Comparison of ENCODE assay signal across 25 mouse cellular contexts in the genomic region with DNA sequence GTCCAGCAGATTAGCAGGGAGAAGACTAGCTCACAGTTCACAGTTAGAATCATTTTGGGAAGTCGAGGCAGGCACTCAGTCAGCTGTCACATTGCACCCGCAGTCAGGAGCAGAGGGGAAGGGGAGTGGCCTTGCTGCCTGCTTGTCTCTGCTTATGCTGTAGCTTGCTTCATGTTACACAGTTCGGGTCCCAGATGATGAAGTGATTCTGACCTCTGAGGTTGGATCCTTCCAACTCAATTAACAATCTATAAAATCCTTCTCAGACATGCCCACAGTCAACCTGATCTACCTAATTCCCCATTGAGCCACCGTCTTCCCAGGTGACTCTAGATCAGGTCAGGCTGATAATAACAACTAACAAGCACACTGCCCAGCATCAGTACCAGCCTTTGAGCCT.
"Had no signal": no experiment of that assay in that cellular context is flagged by ENCODE, and none has a peak within 500 bp of the region (broad histone marks: within the 10 kb centered on the region; RNA-seq: fewer than 3 reads in every experiment).

No protein-coding gene starts in this region.

- H3K27ac ChIP-seq: heart, embryonic 13.5 days; heart, embryonic 15.5 days; hindbrain, embryonic 13.5 days; hindbrain, embryonic 15.5 days; hindbrain, postnatal 0 days; kidney, embryonic 15.5 days; kidney, postnatal 0 days; left cerebral cortex, adult 2 months; limb, embryonic 13.5 days; limb, embryonic 15.5 days; liver, embryonic 12.5 days; liver, embryonic 14.5 days had no signal

- H3K9me3 ChIP-seq: heart, embryonic 13.5 days; heart, embryonic 15.5 days; hindbrain, embryonic 13.5 days; hindbrain, embryonic 15.5 days; kidney, embryonic 15.5 days; limb, embryonic 13.5 days; limb, embryonic 15.5 days; liver, embryonic 12.5 days had no signal

- H3K4me3 ChIP-seq: heart, embryonic 13.5 days; heart, embryonic 15.5 days; hindbrain, embryonic 13.5 days; hindbrain, embryonic 15.5 days; kidney, embryonic 15.5 days; left cerebral cortex, adult 2 months; limb, embryonic 13.5 days; limb, embryonic 15.5 days; liver, embryonic 12.5 days had no signal

- H3K4me1 ChIP-seq: hindbrain, embryonic 13.5 days; hindbrain, embryonic 15.5 days had no signal

- DNase-seq: gastrocnemius, postnatal 14 days; gastrocnemius, postnatal 36 days; heart, adult 18-20 months; heart, postnatal 14 days; kidney, adult 11 months; kidney, adult 2 months; kidney, adult 9 months; kidney, postnatal 14 days; kidney, postnatal 36 days; layer of hippocampus, adult 9-11 months; layer of hippocampus, postnatal 36 days had no signal

- H3K36me3 ChIP-seq: heart, embryonic 13.5 days; heart, embryonic 15.5 days; hindbrain, embryonic 13.5 days; hindbrain, embryonic 15.5 days; kidney, embryonic 15.5 days; limb, embryonic 13.5 days; limb, embryonic 15.5 days; liver, embryonic 12.5 days had no signal

- H3K4me2 ChIP-seq: heart, embryonic 11.5 days; heart, embryonic 13.5 days; heart, embryonic 15.5 days; hindbrain, embryonic 13.5 days; hindbrain, embryonic 15.5 days; kidney, embryonic 15.5 days; limb, embryonic 13.5 days; limb, embryonic 15.5 days; liver, embryonic 12.5 days had no signal

- H3K9ac ChIP-seq: heart, embryonic 13.5 days; heart, embryonic 15.5 days; hindbrain, embryonic 13.5 days; hindbrain, embryonic 15.5 days; kidney, embryonic 15.5 days; limb, embryonic 13.5 days; limb, embryonic 15.5 days; liver, embryonic 12.5 days; liver, embryonic 14.5 days had no signal

- ATAC-seq: hindbrain, postnatal 0 days; intestine, embryonic 16.5 days; liver, embryonic 12.5 days had no signal

- H3K27me3 ChIP-seq: heart, embryonic 13.5 days; heart, embryonic 15.5 days; hindbrain, embryonic 13.5 days; hindbrain, embryonic 15.5 days; kidney, embryonic 15.5 days; limb, embryonic 13.5 days; limb, embryonic 15.5 days; liver, embryonic 12.5 days had no signal
